Mouse (Mus musculus): ENCODE measurements around the gene Cryzl1. TPM values are rescaled to one million over a fixed set of nuclear protein-coding genes. Genes with fewer than 3 reads are reported as not detected.

The Cryzl1 gene
- polyA plus RNA-seq, 1 experiment, result 27.6 TPM

GRCm38 (mm10) chr16:91727433-91727832 lies 1.3 kb downstream of the Cryzl1 start:
- peak overlapping the region; percentile 82 for H3K4me2 ChIP-seq (ENCODE audit: low read depth)

DNA sequence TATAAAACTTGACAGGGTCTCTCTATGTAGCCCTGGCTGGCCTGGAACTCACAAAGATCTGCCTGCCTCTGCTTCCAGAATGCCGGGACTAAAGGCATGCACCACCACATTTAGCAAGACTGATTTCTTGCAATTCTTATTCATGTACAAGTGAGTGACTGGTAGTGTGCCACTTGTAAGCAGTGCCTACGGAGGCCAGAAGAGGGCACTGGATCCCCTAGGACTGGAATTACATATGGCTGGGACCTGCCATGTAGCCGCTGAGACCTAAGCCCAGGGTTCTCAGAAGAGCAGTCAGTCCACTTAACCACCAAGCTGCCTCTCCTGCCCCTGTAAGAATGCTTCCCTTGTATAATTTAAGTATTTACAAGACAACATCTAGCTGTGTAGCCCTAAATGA lies 4.5 kb downstream of the Cryzl1 start:
- TF ChIP-seq MAX (IDR thresholded peaks at IDR 0.05; ENCODE audit: low read depth) (no peak), REST (IDR thresholded peaks at IDR 0.05; ENCODE audit: insufficient read depth, insufficient read length) (no peak), POLR2A (IDR thresholded peaks at IDR 0.05; ENCODE audit: insufficient read length, low read depth) (no peak), CEBPB (IDR thresholded peaks at IDR 0.05; ENCODE audit: insufficient read depth, poor library complexity, severe bottlenecking) (no peak), MYOG (IDR thresholded peaks at IDR 0.05; ENCODE audit: control insufficient read depth in 1 of 3, insufficient read depth in 1 of 3, insufficient read length in 2 of 3, low read depth in 2 of 3) (no peak), USF1 (IDR thresholded peaks at IDR 0.05; ENCODE audit: low read depth) (no peak), E2F4 (IDR thresholded peaks at IDR 0.05; ENCODE audit: insufficient read depth) (no peak), SRF (IDR thresholded peaks at IDR 0.05; ENCODE audit: control insufficient read depth, insufficient read length, low read depth) (no peak), POLR2AphosphoS2 (IDR thresholded peaks at IDR 0.05; ENCODE audit: insufficient read length, low read depth) (no peak), TCF12 (IDR thresholded peaks at IDR 0.05; ENCODE audit: insufficient read depth, poor library complexity, severe bottlenecking) (no peak), TCF3 (IDR thresholded peaks at IDR 0.05; ENCODE audit: insufficient read length, low read depth) (no peak), MYOD1 (IDR thresholded peaks at IDR 0.05; ENCODE audit: control insufficient read depth in 1 of 3, insufficient read length in 2 of 3, low read depth in 2 of 3) (no peak)
- Histone ChIP-seq H3ac (ENCODE audit: control insufficient read depth, insufficient read length) (no peak overlapping the region), H3K4me3 (no peak overlapping the region), H3K79me2 (ENCODE audit: control insufficient read depth, insufficient read depth) (peaks cover 32% of the 10 kb centered on the region), H3K27me3 (ENCODE audit: control insufficient read depth, insufficient read depth, insufficient read length) (no peaks in the 10 kb centered on the region), H3K4me2 (ENCODE audit: low read depth) (no peak overlapping the region), H3K36me3 (ENCODE audit: control insufficient read depth, insufficient read depth) (peaks cover 5% of the 10 kb centered on the region)

More at GRCm38 (mm10) chr16:91727433-91727832, 1.3 kb downstream of the Cryzl1 start:
- Histone ChIP-seq H3K27me3 (ENCODE audit: control insufficient read depth, insufficient read depth, insufficient read length) (no peaks in the 10 kb centered on the region), H3K36me3 (ENCODE audit: control insufficient read depth, insufficient read depth) (no peaks in the 10 kb centered on the region), H3ac (ENCODE audit: control insufficient read depth, insufficient read length) (no peak overlapping the region), H3K79me2 (ENCODE audit: control insufficient read depth, insufficient read depth) (peaks cover 50% of the 10 kb centered on the region), H3K4me3 (peak overlapping the region; percentile 74)
- TF ChIP-seq REST (IDR thresholded peaks at IDR 0.05; ENCODE audit: insufficient read depth, insufficient read length) (no peak), CEBPB (IDR thresholded peaks at IDR 0.05; ENCODE audit: insufficient read depth, poor library complexity, severe bottlenecking) (peak; percentile 72)

DNA sequence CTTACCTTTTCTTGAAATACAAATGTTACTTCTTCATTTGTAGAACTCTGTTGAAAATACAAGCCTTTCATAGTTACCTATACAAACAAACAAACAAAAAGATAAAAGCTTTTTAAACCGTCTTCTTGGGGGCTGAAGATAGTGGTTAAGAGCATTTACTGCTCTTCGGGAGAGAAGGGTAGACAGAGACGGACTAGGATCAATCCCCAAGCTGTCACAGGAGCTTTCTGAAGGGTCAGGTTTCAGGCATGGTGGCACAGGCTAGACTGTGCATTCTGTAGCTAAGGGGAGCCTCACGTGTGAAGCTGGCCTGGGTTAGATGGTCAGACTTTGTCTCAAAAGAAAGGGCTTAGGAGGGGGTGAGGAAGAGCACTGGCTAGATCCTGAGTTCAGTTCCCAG lies 11.4 kb downstream of the Cryzl1 start:
- Histone ChIP-seq H3ac (ENCODE audit: control insufficient read depth, insufficient read length) (no peak overlapping the region), H3K79me2 (ENCODE audit: control insufficient read depth, insufficient read depth) (peaks cover 6% of the 10 kb centered on the region), H3K4me2 (ENCODE audit: low read depth) (no peak overlapping the region), H3K36me3 (ENCODE audit: control insufficient read depth, insufficient read depth) (peaks cover 27% of the 10 kb centered on the region), H3K4me3 (no peak overlapping the region), H3K27me3 (ENCODE audit: control insufficient read depth, insufficient read depth, insufficient read length) (no peaks in the 10 kb centered on the region)
- no peak for TF ChIP-seq MAX (IDR thresholded peaks at IDR 0.05; ENCODE audit: low read depth)
- TF ChIP-seq REST (IDR thresholded peaks at IDR 0.05; ENCODE audit: insufficient read depth, insufficient read length), result no peak
- no peak for TF ChIP-seq POLR2AphosphoS2 (IDR thresholded peaks at IDR 0.05; ENCODE audit: insufficient read length, low read depth)
- TF ChIP-seq SRF (IDR thresholded peaks at IDR 0.05; ENCODE audit: control insufficient read depth, insufficient read length, low read depth), result no peak
- TF ChIP-seq POLR2A (IDR thresholded peaks at IDR 0.05; ENCODE audit: insufficient read length, low read depth), result no peak
- no peak for TF ChIP-seq CEBPB (IDR thresholded peaks at IDR 0.05; ENCODE audit: insufficient read depth, poor library complexity, severe bottlenecking)
- TF ChIP-seq USF1 (IDR thresholded peaks at IDR 0.05; ENCODE audit: low read depth), result no peak
- TF ChIP-seq MYOD1 (IDR thresholded peaks at IDR 0.05; ENCODE audit: control insufficient read depth in 1 of 3, insufficient read length in 2 of 3, low read depth in 2 of 3), result no peak
- TF ChIP-seq TCF12 (IDR thresholded peaks at IDR 0.05; ENCODE audit: insufficient read depth, poor library complexity, severe bottlenecking), result no peak
- no peak for TF ChIP-seq MYOG (IDR thresholded peaks at IDR 0.05; ENCODE audit: control insufficient read depth in 1 of 3, insufficient read depth in 1 of 3, insufficient read length in 2 of 3, low read depth in 2 of 3)
- TF ChIP-seq TCF3 (IDR thresholded peaks at IDR 0.05; ENCODE audit: insufficient read length, low read depth), result no peak
- TF ChIP-seq E2F4 (IDR thresholded peaks at IDR 0.05; ENCODE audit: insufficient read depth), result no peak

DNA sequence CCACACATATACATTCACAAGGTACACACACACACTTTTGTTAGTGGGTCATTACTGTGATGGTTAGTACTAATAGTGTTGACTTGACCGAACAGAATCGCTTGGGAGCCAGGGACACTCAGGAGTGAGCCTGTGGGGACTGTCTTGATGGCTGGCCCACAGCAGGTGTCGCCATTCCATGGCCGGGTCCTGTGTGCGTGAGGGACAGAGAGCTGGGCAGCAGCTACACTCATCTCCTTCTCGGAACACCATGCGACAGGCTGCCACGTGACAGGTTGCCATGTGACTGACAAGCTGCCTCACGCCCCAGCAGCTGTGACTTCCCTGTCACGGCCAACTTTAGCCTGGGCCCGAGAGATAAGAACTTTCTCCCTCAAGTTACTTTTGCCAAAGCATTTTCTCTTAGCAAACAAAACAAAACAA lies 11.8 kb downstream of the Cryzl1 start:
- H3K79me2 ChIP-seq (ENCODE audit: control insufficient read depth, insufficient read depth), result peaks cover 6% of the 10 kb centered on the region
- peaks cover 27% of the 10 kb centered on the region for H3K36me3 ChIP-seq (ENCODE audit: control insufficient read depth, insufficient read depth)
- TF ChIP-seq MYOD1 (IDR thresholded peaks at IDR 0.05; ENCODE audit: control insufficient read depth in 1 of 3, insufficient read length in 2 of 3, low read depth in 2 of 3) (peak in 2 of 3 experiments; percentile 24 to 82), MYOG (IDR thresholded peaks at IDR 0.05; ENCODE audit: control insufficient read depth in 1 of 3, insufficient read depth in 1 of 3, insufficient read length in 2 of 3, low read depth in 2 of 3) (peak in 2 of 3 experiments; percentile 45 to 71), TCF3 (IDR thresholded peaks at IDR 0.05; ENCODE audit: insufficient read length, low read depth) (no peak), POLR2AphosphoS2 (IDR thresholded peaks at IDR 0.05; ENCODE audit: insufficient read length, low read depth) (peak; percentile 31), SRF (IDR thresholded peaks at IDR 0.05; ENCODE audit: control insufficient read depth, insufficient read length, low read depth) (no peak)
- no peaks in the 10 kb centered on the region for H3K27me3 ChIP-seq (ENCODE audit: control insufficient read depth, insufficient read depth, insufficient read length)
- no peak overlapping the region for H3K4me2 ChIP-seq (ENCODE audit: low read depth)
- H3ac ChIP-seq (ENCODE audit: control insufficient read depth, insufficient read length), result no peak overlapping the region
- H3K4me3 ChIP-seq, result no peak overlapping the region

DNA sequence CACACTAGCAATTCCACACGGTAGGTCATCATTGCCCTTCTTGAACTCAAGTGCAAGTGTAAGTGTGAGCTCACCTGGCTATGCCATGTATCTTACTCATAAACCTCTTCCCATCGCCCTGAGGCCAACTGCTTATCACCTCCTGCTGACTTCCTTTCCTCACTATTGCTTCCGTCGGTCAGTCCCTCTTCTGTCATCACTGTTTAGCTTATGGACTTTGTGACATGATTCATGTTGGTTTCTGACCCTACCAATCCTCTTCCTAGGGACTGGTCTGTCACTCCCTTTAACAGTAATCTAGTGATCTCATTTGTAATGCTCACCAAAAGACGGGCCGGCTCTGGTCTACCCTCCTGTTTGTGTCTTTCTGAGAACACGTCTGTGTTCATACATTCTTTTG lies 18.5 kb downstream of the Cryzl1 start:
- H3K4me3 ChIP-seq, result no peak overlapping the region
- peaks cover 38% of the 10 kb centered on the region for H3K36me3 ChIP-seq (ENCODE audit: control insufficient read depth, insufficient read depth)
- no peaks in the 10 kb centered on the region for H3K79me2 ChIP-seq (ENCODE audit: control insufficient read depth, insufficient read depth)
- no peak overlapping the region for H3ac ChIP-seq (ENCODE audit: control insufficient read depth, insufficient read length)
- TF ChIP-seq USF1 (IDR thresholded peaks at IDR 0.05; ENCODE audit: low read depth) (no peak), REST (IDR thresholded peaks at IDR 0.05; ENCODE audit: insufficient read depth, insufficient read length) (no peak), TCF3 (IDR thresholded peaks at IDR 0.05; ENCODE audit: insufficient read length, low read depth) (no peak), MYOD1 (IDR thresholded peaks at IDR 0.05; ENCODE audit: control insufficient read depth in 1 of 3, insufficient read length in 2 of 3, low read depth in 2 of 3) (no peak), E2F4 (IDR thresholded peaks at IDR 0.05; ENCODE audit: insufficient read depth) (no peak), CEBPB (IDR thresholded peaks at IDR 0.05; ENCODE audit: insufficient read depth, poor library complexity, severe bottlenecking) (no peak), MAX (IDR thresholded peaks at IDR 0.05; ENCODE audit: low read depth) (no peak), SRF (IDR thresholded peaks at IDR 0.05; ENCODE audit: control insufficient read depth, insufficient read length, low read depth) (no peak), TCF12 (IDR thresholded peaks at IDR 0.05; ENCODE audit: insufficient read depth, poor library complexity, severe bottlenecking) (no peak), POLR2A (IDR thresholded peaks at IDR 0.05; ENCODE audit: insufficient read length, low read depth) (no peak), POLR2AphosphoS2 (IDR thresholded peaks at IDR 0.05; ENCODE audit: insufficient read length, low read depth) (no peak), MYOG (IDR thresholded peaks at IDR 0.05; ENCODE audit: control insufficient read depth in 1 of 3, insufficient read depth in 1 of 3, insufficient read length in 2 of 3, low read depth in 2 of 3) (no peak)
- H3K27me3 ChIP-seq (ENCODE audit: control insufficient read depth, insufficient read depth, insufficient read length), result no peaks in the 10 kb centered on the region
- no peak overlapping the region for H3K4me2 ChIP-seq (ENCODE audit: low read depth)
